Mouse (Mus musculus) lung, embryonic 16.5 days (tissue): ENCODE measurements around the gene Gm12248. TPM values are rescaled to one million over a fixed set of nuclear protein-coding genes. Genes with fewer than 3 reads are reported as not detected.
A peak's percentile ranks its signal among the peaks of the same experiment; 100 is the strongest.
"Not testable (repeated sequence)": the region's sequence is repeated elsewhere in the genome, so short reads cannot be mapped to it uniquely, and the experiment has no call there.

Source experiments
- ATAC-seq: fragments of 200-750 bp; cut with Nextera tagmentation; 2 replicates; pipeline ENCODE4 v1.8.0; 2017; ENCODE audit warnings: low read depth, mild to moderate bottlenecking, moderate library complexity
- H3K27ac ChIP-seq: fragments of 300-500 bp; sonication (generic); 2 replicates; pipeline ENCODE4 v1.5.1; 2014; ENCODE audit warnings: mild to moderate bottlenecking, control low read depth, low read length
- H3K27me3 ChIP-seq: fragments of 300-500 bp; sonication (generic); 2 replicates; pipeline ENCODE4 v1.6.1; 2014; ENCODE audit warnings: low read depth, low read length, mixed read lengths; ENCODE audit not compliant: control insufficient read depth, insufficient read depth
- H3K36me3 ChIP-seq: fragments of 300-500 bp; sonication (generic); 2 replicates; pipeline ENCODE4 v1.6.1; 2014; ENCODE audit warnings: low read length; ENCODE audit not compliant: control insufficient read depth, insufficient read depth
- H3K4me1 ChIP-seq: fragments of 300-500 bp; sonication (generic); replicated peaks from 2 replicates; pipeline ENCODE4 v1.6.1; 2014; ENCODE audit warnings: low read length, mixed read lengths; ENCODE audit not compliant: control insufficient read depth, insufficient read depth
- H3K4me2 ChIP-seq: fragments of 300-500 bp; sonication (generic); 2 replicates; pipeline ENCODE4 v1.6.1; 2014; ENCODE audit warnings: low read depth, low read length, control low read depth
- H3K4me3 ChIP-seq: fragments of 300-500 bp; sonication (generic); 2 replicates; pipeline ENCODE4 v1.5.1; 2014; ENCODE audit warnings: mild to moderate bottlenecking, low read length, control low read depth
- H3K9ac ChIP-seq: fragments of 300-500 bp; sonication (generic); 2 replicates; pipeline ENCODE4 v1.6.1; 2014; ENCODE audit warnings: low read length, control low read depth
- H3K9me3 ChIP-seq: fragments of 300-500 bp; sonication (generic); 2 replicates; pipeline ENCODE4 v1.6.1; 2016; ENCODE audit warnings: low read length; ENCODE audit not compliant: control insufficient read depth
- WGBS: fragments of 180-500 bp; shearing (Covaris S2); extraction: QIAGEN DNeasy Blood & Tissue Kit; methylation state at CpG from one replicate; pipeline ENCODE4 v1.1.7; 2014; 5-methylcytosine and 5-hydroxymethylcytosine counted together
- polyA plus RNA-seq: library from polyadenylated mRNA; unstranded; fragments of >200 nt; fragmentation: Nextera tagmentation; extraction: Ambion mirVana; gene quantifications from 2 replicates; pipeline ENCODE4 v1.2.1, GENCODE M21; 2015

Gm12248 gene
- polyA plus RNA-seq, 1 experiment from 2014 or later = not detected

DNA sequence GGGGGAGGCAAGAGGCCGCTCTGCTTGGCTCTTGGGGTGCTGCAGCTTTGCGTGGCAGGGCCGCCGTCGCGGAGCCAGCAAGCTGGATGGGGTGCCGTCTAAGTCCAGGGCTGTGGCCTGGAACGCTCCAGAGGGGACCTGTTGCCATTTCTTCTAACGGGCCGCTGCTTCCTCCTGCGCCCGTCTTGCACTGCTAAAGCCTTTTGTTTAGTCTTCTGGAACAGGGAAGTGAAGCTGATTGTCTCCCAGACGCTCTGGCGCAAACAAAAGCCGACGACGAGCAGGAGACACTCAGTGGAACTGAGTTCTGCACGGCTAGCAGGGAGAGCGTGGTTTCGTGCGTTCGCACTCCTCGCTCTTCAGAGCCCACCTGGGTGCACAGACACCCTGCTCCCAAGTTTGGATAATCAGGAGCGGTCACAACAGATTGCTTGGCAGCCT lies 11.4 kb upstream of the Gm12248 start:
- Histone ChIP-seq H3K36me3 (0 out of 2 replicates have a peak, but pooled peaks cover 2% of the 10 kb centered on the region), H3K27me3 (no peaks in the 10 kb centered on the region), H3K9ac (peak overlapping the region; percentile 81), H3K27ac (peak overlapping the region; percentile 89), H3K4me3 (peak overlapping the region; percentile 84), H3K9me3 (no peaks in the 10 kb centered on the region), H3K4me2 (peak overlapping the region; percentile 72), H3K4me1 (peaks cover 10% of the 10 kb centered on the region)
- under 1% methylated on average over 24 of the region's 24 CpGs for WGBS
- ATAC-seq = no peak; the same call in 1 of the 2 replicates

DNA sequence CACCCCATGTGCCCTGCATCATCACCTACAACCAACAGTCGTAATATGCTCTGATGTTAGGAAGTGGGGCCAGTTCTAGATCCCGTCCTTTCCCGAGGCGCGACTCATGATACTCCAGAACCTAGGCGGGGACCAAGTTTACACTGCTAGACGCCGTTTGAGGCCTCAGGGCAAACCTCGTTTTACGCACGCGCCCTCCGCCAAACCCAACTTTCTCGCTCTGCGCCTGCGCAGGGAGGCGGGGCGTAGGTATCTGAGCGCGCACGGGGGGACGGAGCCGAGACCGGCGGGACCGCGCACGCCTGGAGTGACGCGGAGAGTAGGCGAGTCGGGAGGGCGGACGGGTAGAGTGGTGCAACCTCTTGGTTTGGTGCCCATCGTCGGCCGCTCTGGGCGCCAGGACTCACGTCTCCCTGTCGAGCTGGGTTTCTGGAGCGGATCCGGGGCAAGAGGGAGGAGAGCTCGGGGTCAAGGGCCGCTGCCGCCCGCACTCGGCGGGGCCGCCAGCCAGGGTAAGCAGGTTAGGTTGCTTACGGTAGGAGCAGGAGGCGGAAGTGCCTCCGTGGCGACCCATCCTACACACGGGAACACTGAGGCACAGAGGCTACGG lies 10.9 kb upstream of the Gm12248 start, which contains the start of gene Cnot8:
Gene Cnot8, plus strand, starts transcription at position 457 of the 610 bp plus-strand sequence.
- Histone ChIP-seq H3K9me3 (no peaks in the 10 kb centered on the region), H3K4me1 (peaks cover 10% of the 10 kb centered on the region), H3K27ac (peak within 1 kb of the TSS; percentile 89), H3K4me2 (peak within 1 kb of the TSS; percentile 72), H3K27me3 (no peaks in the 10 kb centered on the region), H3K9ac (peak within 1 kb of the TSS; percentile 81), H3K4me3 (peak within 1 kb of the TSS; percentile 84), H3K36me3 (0 out of 2 replicates have a peak, but pooled peaks cover 2% of the 10 kb centered on the region)
- peak; percentile 98 for ATAC-seq
- WGBS = 1% methylated on average over 55 of the region's 55 CpGs

DNA sequence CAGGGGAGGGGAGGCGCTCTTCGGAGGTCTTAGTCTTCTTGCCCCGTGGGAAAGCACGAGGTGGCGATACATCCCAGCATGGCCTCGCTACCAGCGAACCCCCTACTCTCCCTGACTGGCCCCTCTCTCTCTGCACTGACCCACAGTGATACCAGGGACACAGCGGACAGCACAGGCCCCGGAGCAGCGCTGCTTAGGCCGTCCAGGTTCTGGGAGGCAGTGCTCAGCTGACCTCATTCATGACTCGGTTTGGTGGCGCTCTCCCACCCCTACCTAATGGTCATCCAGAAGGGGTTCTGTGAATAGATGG lies 10.4 kb upstream of the Gm12248 start:
- H3K4me2 ChIP-seq = peak overlapping the region; percentile 62
- 0 out of 2 replicates have a peak, but pooled peaks cover 2% of the 10 kb centered on the region for H3K36me3 ChIP-seq
- peaks cover 10% of the 10 kb centered on the region for H3K4me1 ChIP-seq
- 56% methylated on average over 13 of the region's 13 CpGs for WGBS
- peak overlapping the region; percentile 67 for H3K27ac ChIP-seq
- H3K9ac ChIP-seq = peak overlapping the region; percentile 69
- H3K4me3 ChIP-seq = peak overlapping the region; percentile 41
- ATAC-seq = no peak; the same call in none of the 2 replicates
- no peaks in the 10 kb centered on the region for H3K27me3 ChIP-seq
- H3K9me3 ChIP-seq = no peaks in the 10 kb centered on the region

DNA sequence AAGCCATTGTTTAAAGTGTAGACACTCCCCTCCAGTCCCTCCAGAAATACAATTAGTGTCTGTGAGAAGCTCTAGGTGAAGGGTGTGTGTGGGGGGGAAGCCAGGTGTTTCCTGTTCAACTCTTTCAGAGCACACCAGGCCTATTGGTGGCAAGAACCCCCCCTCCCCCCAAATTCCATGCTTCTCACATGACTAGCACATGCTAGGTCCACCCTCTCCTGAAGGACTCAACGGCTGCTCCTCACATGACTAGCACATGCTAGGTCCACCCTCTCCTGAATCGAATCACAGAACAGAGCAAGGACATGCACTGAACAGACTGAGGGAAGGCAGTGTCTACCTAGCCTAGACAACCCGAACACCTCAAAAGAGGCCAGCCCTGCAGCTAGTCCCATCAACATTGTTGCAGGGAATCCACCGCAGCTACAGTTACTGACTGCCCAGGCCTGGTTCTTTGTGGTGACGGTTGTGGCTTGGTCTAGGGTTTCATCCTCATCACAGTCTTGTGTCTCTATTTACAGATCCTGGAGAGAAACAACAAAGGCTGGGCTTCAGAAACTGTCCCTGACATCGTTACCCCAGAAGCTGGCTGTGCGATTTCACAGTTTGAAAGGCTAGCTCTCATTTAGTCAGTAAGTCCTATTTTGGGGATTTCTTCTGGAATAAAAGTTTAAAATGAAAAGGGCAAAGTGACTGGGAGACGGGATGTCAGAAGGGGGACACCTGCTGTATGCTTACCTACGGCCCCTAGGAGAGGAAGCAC lies 9.8 kb upstream of the Gm12248 start:
- peak overlapping the region; percentile 67 for H3K27ac ChIP-seq
- H3K36me3 ChIP-seq = 0 out of 2 replicates have a peak, but pooled peaks cover 2% of the 10 kb centered on the region
- no peak for ATAC-seq
- H3K4me2 ChIP-seq = peak overlapping the region; percentile 62
- H3K4me3 ChIP-seq = no peak overlapping the region
- 82% methylated on average over 9 of the region's 9 CpGs for WGBS
- H3K9me3 ChIP-seq = no peaks in the 10 kb centered on the region
- H3K9ac ChIP-seq = peak overlapping the region; percentile 69
- peaks cover 10% of the 10 kb centered on the region for H3K4me1 ChIP-seq
- no peaks in the 10 kb centered on the region for H3K27me3 ChIP-seq

DNA sequence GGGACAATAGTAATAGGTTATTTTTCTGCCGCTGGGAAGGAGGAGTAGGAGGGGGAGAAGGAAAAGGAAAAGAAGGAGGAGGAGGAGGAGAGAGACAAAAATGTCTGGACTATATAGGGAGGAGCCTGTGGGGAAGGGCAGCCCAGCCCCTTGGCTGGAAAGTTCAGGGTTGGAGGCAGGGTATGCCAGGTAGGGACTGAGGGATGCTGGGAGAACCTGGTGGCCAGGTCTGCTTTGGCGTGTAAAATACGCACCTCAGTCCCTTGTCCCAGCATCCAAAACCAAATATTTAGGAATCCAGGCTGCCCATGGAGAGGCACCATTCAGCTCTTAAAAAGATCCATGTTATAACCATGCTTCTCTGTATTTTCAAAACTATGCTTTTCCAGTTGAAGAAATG lies 9.2 kb upstream of the Gm12248 start:
- Histone ChIP-seq H3K36me3 (0 out of 2 replicates have a peak, but pooled peaks cover 2% of the 10 kb centered on the region), H3K4me2 (no peak overlapping the region), H3K27me3 (no peaks in the 10 kb centered on the region), H3K4me3 (no peak overlapping the region), H3K27ac (no peak overlapping the region), H3K4me1 (peaks cover 10% of the 10 kb centered on the region), H3K9ac (no peak overlapping the region), H3K9me3 (no peaks in the 10 kb centered on the region)
- WGBS = 58% methylated on average over 3 of the region's 3 CpGs
- no peak for ATAC-seq

DNA sequence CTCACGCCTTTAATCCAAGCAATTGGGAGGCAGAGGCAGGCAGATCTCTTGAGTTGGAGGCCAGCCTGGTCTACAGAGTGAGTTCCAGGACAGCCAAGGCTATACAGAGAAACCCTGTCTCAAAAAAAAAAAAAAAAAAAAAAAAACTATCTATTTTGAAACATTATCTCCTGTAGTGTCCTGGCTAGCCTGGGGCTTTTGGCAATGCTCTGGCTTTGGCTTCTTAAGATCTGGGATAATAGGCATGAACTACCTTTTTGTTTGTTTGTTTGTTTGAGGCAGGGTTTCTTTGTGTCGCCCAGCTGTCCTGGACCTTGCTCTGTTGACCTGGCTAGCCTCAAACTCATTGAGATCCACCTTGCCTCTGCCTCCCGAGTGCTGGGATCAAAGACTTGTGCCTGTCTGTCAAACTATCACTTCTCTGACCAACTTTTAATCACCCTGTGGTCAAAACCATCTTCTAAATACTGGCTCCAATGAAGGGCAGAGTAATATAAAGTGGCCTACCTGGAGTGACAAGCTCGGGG lies 8.3 kb upstream of the Gm12248 start:
- no peak overlapping the region for H3K9ac ChIP-seq
- no peak overlapping the region for H3K27ac ChIP-seq
- peaks cover 10% of the 10 kb centered on the region for H3K4me1 ChIP-seq
- no peak overlapping the region for H3K4me2 ChIP-seq
- WGBS = 80% methylated on average over 4 of the region's 4 CpGs
- H3K4me3 ChIP-seq = no peak overlapping the region
- ATAC-seq = no peak
- H3K27me3 ChIP-seq = no peaks in the 10 kb centered on the region
- H3K36me3 ChIP-seq = 0 out of 2 replicates have a peak, but pooled peaks cover 2% of the 10 kb centered on the region
- H3K9me3 ChIP-seq = no peaks in the 10 kb centered on the region

DNA sequence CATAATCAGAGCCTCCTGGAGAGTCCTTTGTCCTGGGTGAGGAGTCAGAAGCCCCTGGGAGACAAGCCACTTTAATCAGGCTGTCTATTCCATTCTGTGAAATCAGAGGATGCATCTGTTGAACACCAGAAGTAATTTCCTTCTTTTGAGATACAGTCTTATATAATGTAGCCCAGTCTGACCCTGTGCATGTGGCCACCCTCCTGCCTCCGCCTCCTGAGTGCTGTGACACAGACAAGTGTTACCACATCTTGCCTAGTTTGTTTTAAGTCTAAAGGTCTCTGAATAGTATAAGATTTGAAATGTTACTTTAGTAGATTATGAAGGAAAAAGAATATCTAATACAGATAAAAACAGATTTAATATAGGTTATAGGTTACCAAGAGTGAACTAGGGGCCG lies 7.1 kb upstream of the Gm12248 start:
- 89% methylated on average over 2 of the region's 2 CpGs for WGBS
- H3K4me1 ChIP-seq = peaks cover 5% of the 10 kb centered on the region
- H3K36me3 ChIP-seq = no peaks in the 10 kb centered on the region
- no peak overlapping the region for H3K9ac ChIP-seq
- H3K4me2 ChIP-seq = no peak overlapping the region
- no peaks in the 10 kb centered on the region for H3K9me3 ChIP-seq
- no peak for ATAC-seq
- H3K27me3 ChIP-seq = no peaks in the 10 kb centered on the region
- no peak overlapping the region for H3K27ac ChIP-seq
- no peak overlapping the region for H3K4me3 ChIP-seq

DNA sequence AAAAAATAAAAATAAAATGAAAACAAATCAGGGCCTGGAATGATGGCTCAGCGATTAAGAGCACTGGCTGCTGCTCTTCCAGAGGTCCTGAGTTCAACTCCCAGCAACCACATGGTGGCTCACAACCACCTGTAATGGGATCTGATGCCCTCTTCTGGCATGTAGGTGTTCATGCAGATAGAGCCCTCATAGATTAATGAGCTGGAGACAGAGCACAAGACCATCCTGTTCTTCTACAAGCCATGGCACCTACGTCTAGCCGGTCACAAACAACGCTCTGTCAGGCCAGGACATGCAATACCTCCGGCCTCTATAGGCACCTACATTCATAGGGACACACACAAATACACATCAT lies 5.4 kb upstream of the Gm12248 start:
- H3K27ac ChIP-seq, H3K4me3 ChIP-seq, H3K36me3 ChIP-seq, H3K4me1 ChIP-seq, ATAC-seq, H3K9ac ChIP-seq, H3K27me3 ChIP-seq, H3K9me3 ChIP-seq: not testable (repeated sequence)
- H3K4me2 ChIP-seq = 0 out of 2 replicates have a peak overlapping the region, but pooled peaks have one; percentile 82
- WGBS = 62% methylated on average over 5 of the region's 5 CpGs

DNA sequence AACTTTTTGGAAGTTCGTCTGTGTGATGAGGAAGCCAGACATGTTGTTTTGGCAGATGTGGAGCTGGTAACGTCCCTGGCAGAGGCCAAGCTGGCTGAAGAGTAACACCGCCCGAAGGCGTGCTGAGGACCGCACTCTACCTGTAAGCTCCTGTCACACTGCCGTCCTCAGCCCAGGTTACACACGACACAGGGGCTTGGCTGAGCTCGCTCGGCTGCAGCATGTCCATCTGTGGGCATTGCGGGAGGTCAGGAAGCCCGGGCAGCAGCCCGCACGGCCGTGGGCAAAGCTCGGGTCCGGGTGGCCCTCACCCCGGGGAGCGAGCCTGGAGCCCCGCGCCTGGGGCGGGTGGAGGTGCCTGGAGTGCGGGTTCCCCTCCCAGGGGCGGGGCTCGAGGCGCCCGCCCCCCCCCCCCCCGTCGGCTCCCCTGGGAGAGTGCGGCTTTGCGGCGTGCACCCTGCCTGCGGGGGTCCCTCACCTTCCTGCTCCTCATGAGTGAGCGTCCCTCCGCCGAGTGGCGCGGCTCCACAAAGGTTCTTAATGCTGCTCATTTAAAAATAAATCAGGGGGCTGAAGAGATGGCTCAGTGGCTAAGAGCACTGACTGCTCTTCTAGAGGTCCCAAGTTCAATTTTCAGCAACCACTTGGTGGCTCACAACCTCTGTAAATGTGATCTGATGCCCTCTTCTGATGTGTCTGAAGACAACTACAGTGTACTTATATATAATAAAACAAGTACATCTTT lies 4.9 kb upstream of the Gm12248 start:
- peak overlapping the region; percentile 57 for H3K9ac ChIP-seq
- WGBS = 2% methylated on average over 29 of the region's 38 CpGs
- peak; percentile 49; the same call in 1 of the 2 replicates for ATAC-seq

More for the DNA sequence above, 4.9 kb upstream of the Gm12248 start:
- Histone ChIP-seq H3K4me1 (no peaks in the 10 kb centered on the region), H3K27me3 (no peaks in the 10 kb centered on the region), H3K36me3 (no peaks in the 10 kb centered on the region), H3K4me3 (peak overlapping the region; percentile 48), H3K4me2 (peak overlapping the region; percentile 82), H3K9me3 (no peaks in the 10 kb centered on the region), H3K27ac (no peak overlapping the region)
